Mouse (Mus musculus) CD4-positive, CD25-positive, alpha-beta regulatory T cell, adult 9 weeks (primary cell): Measurements from ENCODE around the gene Arrdc5. TPM values are rescaled to one million over a fixed set of nuclear protein-coding genes. Genes with fewer than 3 reads are reported as not detected.

Source experiments
- polyA plus RNA-seq: library from polyadenylated mRNA; unstranded; fragments of 100-300 nt; shearing (Covaris generic); gene quantifications from one replicate; pipeline ENCODE4 v1.2.1, GENCODE M21; 2017

The Arrdc5 gene
- polyA plus RNA-seq = not detected

GRCm38 (mm10) chr17:56300186-56300585, at the start of gene Arrdc5:
TSS of gene Arrdc5 (minus strand) at chr17:56300286.

GRCm38 (mm10) chr17:56325450-56326152, 25.5 kb upstream of the Arrdc5 start, which contains the start of gene Kdm4b:
TSS of gene Kdm4b (plus strand) at chr17:56326062.

GRCm38 (mm10) chr17:56303160-56303846, 3.2 kb upstream of the Arrdc5 start, which contains the start of gene Uhrf1:
TSS of gene Uhrf1 (plus strand) at chr17:56303321.

GRCm38 (mm10) chr17:56292531-56293222, 7.4 kb downstream of the Arrdc5 start, which contains the start of gene Plin3:
TSS of gene Plin3 (minus strand) at chr17:56292873.

GRCm38 (mm10) chr17:56276643-56277566, 23.2 kb downstream of the Arrdc5 start, which contains the start of gene Ticam1:
TSS of gene Ticam1 (minus strand) at chr17:56276786.

GRCm38 (mm10) chr17:56256239-56256881, 43.7 kb downstream of the Arrdc5 start, which contains the start of gene Fem1a:
TSS of gene Fem1a (plus strand) at chr17:56256810.

Other genes starting within 250 kb of the Arrdc5 start
- gene Ubxn6, start 225.3 kb downstream of the Arrdc5 start, polyA plus RNA-seq = 82.8 TPM
- gene Hdgfl2, start 220.7 kb downstream of the Arrdc5 start, polyA plus RNA-seq = 145 TPM
- not detected for gene Plin4, start 190.5 kb downstream of the Arrdc5 start, polyA plus RNA-seq
- not detected for gene Plin5, start 182.7 kb downstream of the Arrdc5 start, polyA plus RNA-seq
- not detected for gene Lrg1, start 178.3 kb downstream of the Arrdc5 start, polyA plus RNA-seq
- gene Sema6b, start 159.9 kb downstream of the Arrdc5 start, polyA plus RNA-seq = not detected
- gene Tnfaip8l1, start 137.8 kb downstream of the Arrdc5 start, polyA plus RNA-seq = 40.2 TPM
- gene Mydgf, start 116.4 kb downstream of the Arrdc5 start, polyA plus RNA-seq = 74.8 TPM
- gene Dpp9, start 81.4 kb downstream of the Arrdc5 start, polyA plus RNA-seq = 29.9 TPM
- gene Fem1a, start 43.5 kb downstream of the Arrdc5 start, polyA plus RNA-seq = 2.6 TPM
- gene Ticam1, start 23.5 kb downstream of the Arrdc5 start, polyA plus RNA-seq = 9.7 TPM
- gene Plin3, start 7.4 kb downstream of the Arrdc5 start, polyA plus RNA-seq = 42.3 TPM
- gene Uhrf1, start 3.0 kb upstream of the Arrdc5 start, polyA plus RNA-seq = 14.2 TPM
- 8.6 TPM for gene Kdm4b, start 25.8 kb upstream of the Arrdc5 start, polyA plus RNA-seq
- 7.9 TPM for gene Ptprs, start 176.2 kb upstream of the Arrdc5 start, polyA plus RNA-seq
- not detected for gene Znrf4, start 212.1 kb upstream of the Arrdc5 start, polyA plus RNA-seq